Mouse (Mus musculus) brain, adult 2 months (tissue): ENCODE data around the gene Ccne1.

ENCODE experiments used
- DNase-seq: peaks from one replicate; pipeline ENCODE4 v3.0.0; 2011; ENCODE audit warnings: low read depth, low spot score

Gene Ccne1

DNA sequence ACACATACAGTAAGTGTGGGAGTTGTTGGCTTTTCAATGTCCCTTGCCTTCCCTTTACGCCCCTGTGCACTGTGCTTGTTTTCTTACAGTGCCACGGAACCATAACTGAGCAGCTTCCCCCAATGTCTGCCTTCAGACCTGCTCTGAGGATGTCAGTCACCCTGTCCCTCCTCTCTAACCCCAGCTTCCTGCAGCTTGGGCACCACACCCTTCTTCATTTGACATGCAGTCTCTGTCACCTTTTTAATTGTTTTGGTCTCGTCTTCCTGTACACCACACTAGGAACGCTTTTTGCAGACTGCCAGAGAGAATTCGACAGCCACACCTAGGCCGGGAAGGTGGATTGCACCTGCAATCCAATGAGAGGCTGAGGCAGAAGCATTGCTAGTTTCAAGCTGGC is 13.0 kb downstream of the Ccne1 start:
- DNase-seq, result no peak

DNA sequence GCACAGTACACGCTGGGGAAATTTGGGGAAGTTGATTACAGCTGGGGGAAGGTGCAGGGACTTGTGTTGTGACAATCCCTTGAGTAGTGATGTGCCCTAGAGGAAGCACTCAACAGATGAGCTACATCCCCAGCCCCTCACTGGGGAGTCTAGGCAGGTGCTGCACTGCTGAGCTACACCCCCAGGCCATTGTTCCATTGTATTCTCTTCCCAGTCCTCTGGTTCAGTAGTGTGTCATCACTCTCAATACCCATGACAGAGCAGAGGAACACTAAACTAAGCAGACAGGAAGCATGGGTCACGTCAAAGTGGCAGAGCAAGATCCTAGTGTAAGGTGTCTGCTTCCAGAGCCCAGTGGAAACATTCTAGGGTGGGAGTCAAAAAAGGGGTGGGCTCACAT is 14.2 kb downstream of the Ccne1 start:
- DNase-seq, result no peak

DNA sequence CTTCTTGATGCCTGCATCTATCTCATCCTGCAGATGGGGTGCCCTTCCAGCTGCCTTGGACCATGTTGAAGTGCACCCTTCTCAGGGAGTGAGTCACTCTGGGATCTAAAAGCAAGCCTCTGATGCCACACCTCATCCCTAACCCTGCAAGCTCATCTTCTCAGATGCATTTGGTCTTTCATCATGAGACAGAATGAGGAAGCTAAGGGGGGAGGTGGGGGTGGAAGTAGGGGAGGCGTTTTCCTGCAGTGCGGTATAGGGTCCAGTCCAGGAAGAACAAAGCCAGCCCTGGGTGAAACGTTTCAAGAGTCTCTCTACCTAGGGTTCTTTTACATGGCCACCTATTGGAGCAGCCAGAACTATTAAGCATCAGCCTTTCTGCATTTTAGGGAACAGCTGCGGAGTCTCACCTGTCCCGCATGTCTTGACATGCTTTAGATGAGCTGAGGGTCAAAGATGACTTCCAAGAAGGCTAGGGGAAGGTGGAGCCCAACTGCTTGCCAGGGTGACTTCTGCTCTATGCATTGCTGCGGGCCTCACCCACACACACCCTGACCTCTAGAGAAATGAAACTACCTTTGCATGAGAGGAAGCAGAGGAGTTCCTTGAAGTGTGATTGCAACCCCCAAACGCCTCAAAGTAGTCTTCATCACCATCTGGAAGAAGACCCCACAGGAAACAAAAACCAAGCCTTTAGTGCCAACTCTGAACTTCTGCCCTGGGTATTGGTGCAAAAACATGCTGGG is 17.2 kb downstream of the Ccne1 start:
- no peak for DNase-seq

DNA sequence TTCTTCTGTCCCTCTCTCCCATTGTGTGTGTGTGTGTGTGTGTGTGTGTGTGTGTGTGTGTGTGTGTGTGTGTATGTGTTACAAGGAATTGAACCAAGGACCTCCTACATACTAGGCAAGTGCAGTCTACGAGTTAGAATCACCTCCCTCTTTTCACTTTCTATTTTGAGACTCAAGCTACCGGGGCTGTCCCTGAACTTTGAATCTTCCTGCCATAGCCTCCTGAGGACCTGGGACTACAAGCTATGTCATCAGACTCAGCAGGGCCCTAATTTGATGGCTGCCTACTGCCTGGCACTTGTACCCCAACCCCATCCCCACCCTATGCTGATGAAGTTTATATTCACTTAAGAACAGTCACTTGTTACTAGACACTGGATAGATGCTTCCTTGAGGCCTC is 18.9 kb downstream of the Ccne1 start:
- no peak for DNase-seq

DNA sequence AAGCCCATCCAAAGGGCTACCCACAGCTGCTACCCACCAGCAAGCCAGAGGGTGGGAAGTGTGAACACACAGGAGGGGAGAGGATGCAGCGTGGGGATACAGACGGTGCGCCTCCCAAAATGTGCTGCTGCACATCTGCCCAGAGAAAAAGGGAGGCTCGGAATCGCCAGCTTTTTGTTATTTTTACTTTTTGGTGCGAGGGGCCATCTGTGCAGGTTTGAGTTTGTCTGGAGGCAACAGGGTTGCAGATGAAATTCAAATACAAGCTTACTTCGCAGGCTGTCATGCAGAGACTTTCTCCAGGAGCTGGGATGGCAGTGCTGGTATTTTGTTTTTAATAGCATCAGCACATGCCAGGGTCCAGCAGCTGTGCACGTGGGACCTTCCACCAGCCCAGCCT is 19.5 kb downstream of the Ccne1 start:
- peak; percentile 86 for DNase-seq

DNA sequence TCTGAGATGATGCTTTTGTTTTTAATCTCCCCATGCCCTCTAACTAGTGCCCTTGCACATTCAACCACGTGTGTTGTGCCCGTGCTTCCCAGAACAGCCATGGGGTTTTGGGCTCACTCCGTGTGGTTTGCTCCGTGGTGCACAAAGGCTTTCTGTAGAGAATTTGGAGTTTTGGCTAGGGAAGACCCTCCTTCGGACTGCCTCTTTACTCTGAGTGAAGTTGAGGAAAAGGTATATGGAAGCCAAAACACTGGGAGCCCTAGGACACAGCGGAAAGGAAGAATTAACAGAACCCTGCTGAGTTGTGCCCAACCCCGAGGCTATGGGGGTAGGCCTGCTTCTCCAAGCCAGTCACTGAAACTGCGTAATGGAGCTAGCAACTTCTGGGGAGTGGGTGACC is 20.9 kb downstream of the Ccne1 start:
- DNase-seq, result no peak

DNA sequence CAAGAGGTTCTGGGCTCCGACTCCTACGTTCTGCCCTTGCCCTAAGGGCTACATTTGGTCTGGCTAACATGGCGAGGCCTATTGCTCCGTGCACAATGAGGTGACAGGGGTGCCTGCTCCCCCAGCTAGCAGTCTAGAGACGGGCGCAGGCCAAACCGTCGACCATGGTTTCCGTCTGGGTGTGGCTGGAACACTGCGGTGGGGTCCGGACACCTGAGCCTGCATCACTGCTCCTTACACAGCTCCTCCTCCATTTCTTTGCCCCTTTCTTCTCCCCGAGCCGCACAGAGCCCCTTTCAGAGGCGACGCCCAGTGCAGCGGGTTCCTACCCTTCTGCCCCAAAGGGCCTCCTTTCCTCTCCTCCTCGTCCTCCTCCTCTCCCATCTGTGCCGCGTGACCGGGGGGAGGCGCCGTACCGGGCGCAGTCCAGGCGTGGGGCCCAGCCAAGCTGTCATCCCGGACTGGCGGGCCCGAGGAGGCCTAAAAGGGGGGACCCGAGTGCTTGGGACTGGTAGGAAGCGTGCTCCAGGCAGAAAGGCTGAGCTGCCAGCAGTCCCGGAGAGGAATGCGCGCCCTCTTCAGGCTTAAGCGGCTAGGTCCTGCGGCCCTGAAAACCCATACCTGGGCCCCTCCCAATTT is 21.6 kb downstream of the Ccne1 start:
- DNase-seq, result peak; percentile 73

DNA sequence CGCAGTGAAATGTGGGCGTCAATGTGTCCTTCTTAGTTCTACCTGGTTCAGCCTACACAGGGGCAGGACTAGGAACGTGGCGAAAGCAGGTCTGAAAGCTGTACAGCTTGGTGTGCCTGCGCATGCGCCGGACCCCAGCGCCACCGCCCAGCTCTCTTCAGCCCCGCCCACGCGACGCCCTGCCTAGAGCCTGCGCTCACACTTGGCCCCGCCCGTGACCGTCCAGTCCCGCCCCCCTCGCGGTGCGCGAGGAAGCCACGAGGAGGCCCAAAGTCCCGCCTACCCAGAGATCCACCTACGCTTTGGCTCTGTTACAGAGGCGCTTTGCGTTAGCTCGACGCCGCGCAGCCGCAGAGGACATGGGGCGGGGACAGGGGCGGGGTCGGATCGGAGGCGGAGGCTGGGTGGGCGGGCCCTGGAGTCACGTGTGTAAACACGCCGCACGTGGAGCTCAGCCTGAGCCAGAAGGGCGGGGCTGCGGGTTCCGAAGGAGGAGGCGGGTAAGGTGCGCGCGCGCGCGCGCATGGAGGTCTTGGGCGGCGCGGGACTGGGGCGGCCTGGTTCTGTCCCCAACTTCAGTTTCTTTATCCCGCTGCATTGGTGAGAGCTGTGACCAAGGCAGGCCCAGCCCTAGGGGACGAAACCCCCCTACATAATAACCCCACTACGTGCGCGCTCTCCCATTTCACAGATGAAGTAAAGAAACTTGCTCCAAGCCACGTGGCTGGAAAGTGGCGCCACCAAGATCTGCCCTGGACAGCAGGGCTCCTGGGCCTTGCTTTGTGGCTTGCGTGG is 22.4 kb downstream of the Ccne1 start:
- DNase-seq, result peak; percentile 99

DNA sequence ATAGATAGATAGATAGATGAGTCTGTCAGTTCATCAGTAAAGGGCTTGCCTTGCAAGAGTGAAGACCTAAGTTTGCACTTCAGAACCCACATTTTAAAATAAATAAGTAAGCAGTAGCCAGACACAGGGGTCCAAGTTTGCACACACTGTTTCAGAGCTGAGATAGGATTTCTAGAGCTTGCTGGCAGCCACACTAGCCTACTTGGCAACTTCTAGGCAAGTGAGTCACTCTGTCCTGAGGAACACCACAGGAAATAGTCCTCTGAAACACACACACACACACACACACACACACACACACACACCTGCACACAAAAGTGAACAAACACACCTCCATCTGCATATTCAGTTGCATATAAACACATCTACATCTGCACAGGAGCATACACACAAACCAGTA is 24.4 kb downstream of the Ccne1 start:
- DNase-seq, result no peak

DNA sequence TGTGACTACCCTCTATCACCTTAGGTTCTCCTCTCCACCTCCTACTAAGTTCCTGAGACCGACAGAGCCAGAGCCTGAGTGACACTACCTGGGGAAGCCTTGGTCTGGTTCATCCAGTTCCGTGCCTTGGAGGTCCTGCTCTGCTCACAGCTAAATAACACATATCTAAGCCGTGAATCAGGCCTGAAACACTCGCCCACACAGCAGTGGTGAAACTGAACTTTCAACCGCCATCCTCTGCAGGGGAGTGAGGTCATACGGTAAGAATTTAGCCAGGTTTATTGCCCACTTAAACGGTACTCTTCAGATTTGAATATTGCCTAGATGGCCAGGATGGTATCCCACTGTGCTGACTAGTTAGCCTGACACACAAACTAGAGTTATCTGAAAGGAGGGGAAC is 30.1 kb downstream of the Ccne1 start:
- no peak for DNase-seq

DNA sequence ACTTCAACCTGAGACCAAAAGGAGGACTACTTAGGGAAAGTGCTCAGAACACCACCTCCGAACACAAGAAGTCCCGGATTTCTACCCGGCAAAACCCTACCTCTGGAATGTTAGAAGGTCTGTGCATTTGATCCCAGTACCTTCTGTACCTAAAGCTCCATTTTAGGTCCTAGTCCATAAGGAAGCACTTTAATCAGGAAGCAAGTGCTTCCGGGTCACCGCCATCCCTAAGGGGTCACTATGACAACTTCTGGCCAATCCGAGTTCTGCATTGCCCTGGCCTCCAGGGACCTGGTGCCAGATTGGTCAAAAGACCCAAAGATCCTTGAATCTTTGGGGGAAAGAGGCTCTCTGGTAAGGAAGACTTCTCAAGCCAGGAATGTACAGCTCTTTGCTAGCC is 31.8 kb downstream of the Ccne1 start:
- DNase-seq, result no peak

DNA sequence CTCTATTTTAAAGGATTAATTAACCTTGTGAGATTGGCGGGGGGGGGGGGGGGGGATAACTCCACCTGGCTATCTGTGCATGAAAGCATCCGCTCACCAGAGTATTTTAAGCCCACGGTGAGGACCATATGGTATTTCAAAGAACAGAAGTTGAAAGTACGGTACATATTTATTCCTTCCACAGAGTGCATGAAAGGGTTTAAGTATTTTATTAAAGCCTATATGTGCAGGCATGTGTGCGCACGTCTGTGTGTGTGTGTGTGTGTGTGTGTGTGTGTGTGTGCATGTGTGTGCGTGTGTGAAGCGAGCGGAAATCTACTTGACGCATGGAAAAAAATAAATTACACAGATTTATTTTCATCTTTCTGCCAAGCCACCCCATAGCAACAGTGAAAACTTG is 32.4 kb downstream of the Ccne1 start:
- DNase-seq, result no peak

DNA sequence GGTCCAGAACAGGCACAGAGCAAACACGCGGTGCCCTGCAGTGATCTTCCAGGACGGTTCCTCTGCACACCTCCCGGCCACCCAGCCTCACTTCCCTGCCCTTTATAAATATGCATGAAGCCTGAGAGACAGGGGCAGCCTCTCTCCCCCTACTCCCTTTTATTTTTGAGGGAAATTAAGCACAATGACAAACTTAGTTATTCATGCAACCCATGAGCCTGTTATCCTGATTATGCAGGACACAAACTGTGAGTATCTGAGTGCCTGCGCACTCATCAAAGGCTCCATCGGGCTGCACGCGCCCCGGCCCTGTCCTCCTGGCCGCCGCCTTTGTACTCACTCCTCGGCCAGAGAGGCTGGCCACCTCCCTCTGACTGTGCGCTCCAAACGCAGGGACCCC is 32.8 kb downstream of the Ccne1 start:
- no peak for DNase-seq

DNA sequence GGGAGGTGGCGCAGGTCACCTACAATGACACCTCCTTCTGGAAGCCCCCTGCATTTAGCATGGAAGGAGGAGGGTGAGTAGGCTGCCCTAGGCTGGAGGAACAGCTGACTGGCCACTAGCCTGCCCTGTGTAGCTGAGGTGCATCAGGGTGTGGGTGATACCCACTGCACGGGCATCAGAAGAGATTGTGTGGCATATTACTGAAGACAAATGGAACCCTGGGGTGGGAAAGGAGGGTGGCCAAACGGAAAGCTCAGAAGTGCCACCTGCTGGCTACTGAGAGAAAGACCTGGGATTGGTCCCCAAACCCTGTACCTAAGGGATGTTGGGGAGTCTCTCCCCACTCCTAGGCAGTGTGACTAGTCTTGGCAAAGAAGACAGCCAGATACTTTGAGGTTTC is 33.6 kb downstream of the Ccne1 start:
- DNase-seq, result peak; percentile 85

DNA sequence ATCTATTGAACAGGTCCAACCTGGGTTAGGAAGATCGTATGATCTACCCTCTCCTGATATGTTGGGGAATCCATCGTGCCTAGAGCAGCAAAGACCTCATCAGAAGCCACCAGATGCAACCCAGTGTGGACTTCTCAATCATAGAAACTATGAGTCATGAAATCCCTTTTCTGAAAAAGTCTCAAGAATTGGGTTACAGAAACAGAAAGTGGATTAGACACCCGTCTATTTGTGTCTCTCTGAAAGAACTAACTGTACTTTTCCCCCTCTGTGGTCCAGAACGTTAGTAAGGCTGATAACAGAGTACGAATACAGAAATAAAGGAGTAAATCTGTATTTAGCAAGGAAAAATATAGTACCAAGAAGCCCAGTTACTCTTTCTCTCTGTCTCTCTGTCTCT is 36.3 kb downstream of the Ccne1 start:
- DNase-seq, result peak; percentile 61

DNA sequence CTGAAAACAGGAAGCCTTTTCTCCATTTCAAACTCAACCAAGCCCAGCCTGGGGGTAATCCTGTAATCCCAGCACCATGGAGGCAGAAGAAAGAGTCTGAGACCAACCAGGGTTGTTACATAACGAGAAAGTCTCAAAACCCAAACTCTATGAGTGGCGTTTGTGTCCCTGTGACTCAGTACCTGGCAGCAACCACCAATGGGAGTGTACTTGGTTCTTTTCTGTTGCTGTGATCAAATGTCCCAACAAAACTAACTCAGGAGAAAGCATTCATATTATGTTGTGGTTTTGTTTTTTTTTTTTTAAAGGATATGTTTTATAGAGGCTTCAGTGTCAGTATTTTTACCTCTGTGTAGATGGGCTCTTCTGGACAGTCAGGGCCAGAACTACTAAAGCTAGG is 36.7 kb downstream of the Ccne1 start:
- DNase-seq, result no peak

DNA sequence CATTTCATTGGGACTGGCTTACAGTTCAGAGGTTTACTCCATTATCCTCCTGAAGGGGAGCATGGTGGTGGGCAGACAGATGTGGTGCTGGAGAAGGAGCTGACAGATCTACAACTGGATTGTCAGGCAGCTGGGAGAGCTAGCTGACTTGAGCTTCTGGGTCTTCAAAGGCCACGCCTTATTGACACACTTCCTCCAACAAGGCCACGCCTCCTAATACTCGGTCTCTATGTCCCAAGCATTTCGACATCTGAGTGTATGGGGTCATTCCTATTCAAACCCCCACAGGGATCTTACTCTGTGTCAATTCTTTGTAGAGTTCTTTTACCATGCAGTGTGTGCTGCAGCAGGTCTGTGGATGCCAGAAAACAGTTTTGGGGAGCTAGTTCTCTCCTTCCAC is 42.9 kb downstream of the Ccne1 start:
- no peak for DNase-seq

DNA sequence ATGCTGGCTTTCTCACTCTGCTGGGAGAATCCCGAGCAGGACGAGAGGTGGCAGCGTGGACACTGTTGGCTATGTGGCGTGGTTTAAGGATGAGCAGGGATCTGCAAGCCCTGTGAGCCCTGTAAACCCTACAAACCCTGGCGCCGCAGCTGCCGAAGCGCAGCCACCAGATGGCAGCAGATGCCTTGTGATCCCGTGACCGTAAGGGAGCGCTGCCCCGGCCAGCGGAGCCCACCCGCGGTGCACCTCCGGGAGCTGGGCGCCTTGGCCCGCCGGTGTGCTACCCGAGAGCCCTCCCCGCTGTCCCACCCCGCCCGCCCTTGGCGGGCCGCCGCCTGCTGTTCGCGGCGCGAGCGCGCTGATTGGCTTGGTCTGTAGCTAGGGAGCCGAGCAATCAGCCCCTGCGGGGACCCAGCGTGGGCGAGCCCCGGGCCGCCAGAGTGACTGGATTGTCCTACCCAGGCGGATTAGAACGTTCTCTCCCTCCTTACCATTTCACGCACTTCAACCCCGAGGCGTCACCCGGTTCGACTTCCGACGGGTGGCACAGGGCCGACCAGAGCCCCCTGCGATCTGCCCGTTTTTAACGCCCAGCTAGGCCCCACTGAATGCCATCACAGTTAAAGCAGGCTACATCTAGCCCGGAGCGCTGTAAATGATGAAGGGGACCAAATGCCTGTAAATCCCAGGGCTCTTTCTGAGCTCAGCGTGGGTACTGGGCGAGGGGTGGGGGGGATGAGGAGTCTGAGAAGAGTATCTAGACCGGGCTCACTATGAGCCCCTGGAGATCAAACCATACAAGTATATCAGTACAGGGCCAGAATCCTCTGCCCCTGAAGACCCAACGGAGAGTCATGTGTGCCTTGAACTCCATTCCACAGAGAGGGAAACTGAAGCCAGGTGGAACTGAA is 46.0 kb downstream of the Ccne1 start:
- peak; percentile 96 for DNase-seq

DNA sequence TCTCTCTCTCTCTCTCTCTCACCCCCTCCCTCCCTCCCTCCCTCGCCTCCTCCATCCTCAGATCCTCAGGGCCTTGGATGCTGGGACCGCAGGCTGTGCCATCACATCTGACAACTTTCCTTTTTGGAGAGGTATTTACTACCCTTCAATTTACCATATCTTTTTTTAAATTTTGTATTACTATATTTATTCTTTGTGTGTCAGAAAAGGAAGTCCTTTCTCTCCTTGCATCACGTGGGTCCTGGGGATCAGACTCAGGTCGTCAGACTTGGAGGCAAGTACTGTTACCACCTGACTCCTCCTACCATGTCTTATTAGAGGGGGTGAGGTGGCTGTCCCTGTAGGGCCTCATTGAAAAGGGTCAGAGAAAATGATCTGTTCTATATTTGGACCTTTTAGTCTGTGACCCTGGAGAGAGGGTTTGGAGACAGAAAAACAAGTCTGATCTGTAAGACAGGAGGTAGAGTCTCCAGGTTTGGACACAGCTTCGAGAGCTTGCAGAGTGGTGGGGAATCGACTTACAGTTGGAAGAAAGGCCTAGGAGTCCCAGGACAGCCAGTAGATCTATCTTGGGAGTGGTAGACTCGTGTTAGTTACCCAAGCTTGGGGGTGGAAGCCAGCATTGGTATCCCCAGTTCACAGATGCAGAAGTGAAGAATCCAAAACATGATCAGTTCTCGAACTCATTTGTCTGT is 47.6 kb downstream of the Ccne1 start:
- no peak for DNase-seq

DNA sequence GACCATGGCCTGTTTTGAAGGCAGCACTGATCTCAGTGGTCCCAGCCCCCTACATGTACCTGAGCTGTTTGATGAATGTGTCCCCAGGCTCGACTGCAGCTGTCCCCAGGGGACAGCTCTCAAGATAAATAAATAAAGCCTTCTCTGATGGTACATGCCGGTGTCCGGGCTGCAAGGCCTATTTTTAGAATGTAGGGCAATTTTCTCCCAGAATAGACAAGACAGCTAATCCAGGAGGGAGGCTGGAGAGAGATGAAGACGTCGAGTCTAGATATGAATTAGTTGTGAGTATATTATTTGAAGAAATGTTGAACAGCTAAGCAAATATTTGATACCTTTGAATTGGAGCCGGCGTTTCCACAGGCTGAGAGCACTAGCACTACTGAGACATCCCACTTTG is 48.2 kb downstream of the Ccne1 start:
- DNase-seq, result peak; percentile 57

DNA sequence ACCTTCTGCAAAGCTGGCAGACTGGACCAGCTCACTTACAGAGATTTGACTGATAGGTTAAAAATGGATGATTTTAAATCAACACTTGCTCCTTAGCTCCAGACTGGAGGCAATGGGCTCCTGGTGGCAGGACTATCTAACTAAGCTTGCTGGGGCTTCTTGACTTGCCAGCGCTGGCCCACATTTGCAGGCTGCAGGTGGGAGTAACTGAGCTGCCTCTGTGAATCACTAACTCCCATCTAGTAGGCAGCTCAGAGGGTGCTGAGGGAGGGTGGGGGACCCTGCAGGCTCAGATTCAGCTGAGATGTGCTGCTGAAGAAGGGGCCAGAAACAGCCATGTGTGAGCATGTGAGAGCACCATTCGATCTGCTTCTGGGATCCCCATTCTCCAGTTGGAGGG is 51.3 kb downstream of the Ccne1 start:
- peak; percentile 69 for DNase-seq
